Mouse (Mus musculus) thymus, postnatal 36 days (tissue): ENCODE data around the gene Bag3.
"Not testable (repeated sequence)": the region's sequence is repeated elsewhere in the genome, so short reads cannot be mapped to it uniquely, and the experiment has no call there.

Source experiments
- DNase-seq, 2 experiments: peaks; one replicate each; pipeline ENCODE4 v3.0.0; 2022; ENCODE audit warnings: mixed read lengths in 2 of 2

Gene Bag3

GRCm38 (mm10) chr7:128569987-128570656 lies 46.7 kb downstream of the Bag3 start:
- DNase-seq, result no peak

GRCm38 (mm10) chr7:128570657-128571056 lies 47.2 kb downstream of the Bag3 start:
- not testable (repeated sequence) for DNase-seq

- DNase-seq, result no peak
Measured at GRCm38 (mm10) chr7:128572030-128572429, 48.6 kb downstream of the Bag3 start.

- no peak for DNase-seq
Measured at GRCm38 (mm10) chr7:128575211-128575610, 51.8 kb downstream of the Bag3 start.

- no peak for DNase-seq
Measured at GRCm38 (mm10) chr7:128575794-128576193, 52.4 kb downstream of the Bag3 start.

- no peak for DNase-seq
Measured at GRCm38 (mm10) chr7:128577607-128578006, 54.2 kb downstream of the Bag3 start.

- DNase-seq, result no peak
Measured at GRCm38 (mm10) chr7:128578199-128578945, 55.0 kb downstream of the Bag3 start.

- DNase-seq, result no peak
Measured at GRCm38 (mm10) chr7:128579381-128579780, 56.0 kb downstream of the Bag3 start.

GRCm38 (mm10) chr7:128580318-128580717 lies 56.9 kb downstream of the Bag3 start:
- no peak for DNase-seq

GRCm38 (mm10) chr7:128581864-128582484 lies 58.6 kb downstream of the Bag3 start:
- DNase-seq, result no peak

GRCm38 (mm10) chr7:128583213-128583948 lies 60.0 kb downstream of the Bag3 start:
- no peak for DNase-seq

- no peak for DNase-seq
Measured at GRCm38 (mm10) chr7:128587334-128587933, 64.0 kb downstream of the Bag3 start.

- DNase-seq, result no peak
Measured at GRCm38 (mm10) chr7:128591345-128592084, 68.1 kb downstream of the Bag3 start.

GRCm38 (mm10) chr7:128592118-128592935 lies 68.9 kb downstream of the Bag3 start:
- no peak for DNase-seq

GRCm38 (mm10) chr7:128592936-128593241 lies 69.5 kb downstream of the Bag3 start:
- no peak for DNase-seq

GRCm38 (mm10) chr7:128596274-128596673 lies 72.9 kb downstream of the Bag3 start:
- DNase-seq, result no peak
